Mouse (Mus musculus) embryonic facial prominence, embryonic 11.5 days (tissue): ENCODE data around the gene Kdelc2. TPM values are rescaled to one million over a fixed set of nuclear protein-coding genes. Genes with fewer than 3 reads are reported as not detected.

Experiments used
- ATAC-seq: fragments of 200-750 bp; cut with Nextera tagmentation; replicated peaks from 2 replicates; pipeline ENCODE4 v1.8.0; 2017; ENCODE audit warnings: low read depth; ENCODE audit not compliant: insufficient number of reproducible peaks, low FRiP score, low TSS enrichment
- DNase-seq: peaks from one replicate; pipeline ENCODE4 v3.0.0-alpha.2; 2015; ENCODE audit warnings: low spot score
- H3K27ac ChIP-seq: fragments of 300-500 bp; sonication (generic); replicated peaks from 2 replicates; pipeline ENCODE4 v1.5.1; 2014; ENCODE audit warnings: mild to moderate bottlenecking, low read depth, low read length, control low read depth
- H3K27me3 ChIP-seq: fragments of 300-500 bp; sonication (generic); 2 replicates; pipeline ENCODE4 v1.6.1; 2014; ENCODE audit warnings: mild to moderate bottlenecking, low read length, moderate library complexity, mixed read lengths; ENCODE audit not compliant: control insufficient read depth, insufficient read depth
- H3K36me3 ChIP-seq: fragments of 300-500 bp; sonication (generic); replicated peaks from 2 replicates; pipeline ENCODE4 v1.6.1; 2014; ENCODE audit warnings: low read depth, mild to moderate bottlenecking, low read length, moderate library complexity, mixed read lengths; ENCODE audit not compliant: control insufficient read depth, insufficient read depth
- H3K4me1 ChIP-seq: fragments of 300-500 bp; sonication (generic); 2 replicates; pipeline ENCODE4 v1.6.1; 2014; ENCODE audit warnings: low read length, mixed read lengths; ENCODE audit not compliant: control insufficient read depth, insufficient read depth
- H3K4me2 ChIP-seq: fragments of 300-500 bp; sonication (generic); 2 replicates; pipeline ENCODE4 v1.6.1; 2014; ENCODE audit warnings: low read depth, mild to moderate bottlenecking, control low read depth, low read length, moderate library complexity
- H3K4me3 ChIP-seq: fragments of 300-500 bp; sonication (generic); 2 replicates; pipeline ENCODE4 v1.5.1; 2014; ENCODE audit warnings: low read depth, low read length, control low read depth
- H3K9ac ChIP-seq: fragments of 300-500 bp; sonication (generic); replicated peaks from 2 replicates; pipeline ENCODE4 v1.6.1; 2014; ENCODE audit warnings: mild to moderate bottlenecking, control low read depth, low read length
- H3K9me3 ChIP-seq: fragments of 300-500 bp; sonication (generic); replicated peaks from 2 replicates; pipeline ENCODE4 v1.6.1; 2016; ENCODE audit warnings: mild to moderate bottlenecking, low read length, inconsistent platforms, mixed read lengths; ENCODE audit not compliant: control insufficient read depth
- WGBS: fragments of 180-500 bp; shearing (Covaris S2); extraction: QIAGEN DNeasy Blood & Tissue Kit; methylation state at CpG from one replicate; pipeline ENCODE4 v1.1.7; 2014; 5-methylcytosine and 5-hydroxymethylcytosine counted together
- polyA plus RNA-seq: library from polyadenylated mRNA; unstranded; fragments of >200 nt; fragmentation: Nextera tagmentation; extraction: Ambion mirVana; gene quantifications from 2 replicates; pipeline ENCODE4 v1.2.1, GENCODE M21; 2014

Kdelc2 gene
- polyA plus RNA-seq: 13.9 and 14.8 TPM in 2 replicates

DNA sequence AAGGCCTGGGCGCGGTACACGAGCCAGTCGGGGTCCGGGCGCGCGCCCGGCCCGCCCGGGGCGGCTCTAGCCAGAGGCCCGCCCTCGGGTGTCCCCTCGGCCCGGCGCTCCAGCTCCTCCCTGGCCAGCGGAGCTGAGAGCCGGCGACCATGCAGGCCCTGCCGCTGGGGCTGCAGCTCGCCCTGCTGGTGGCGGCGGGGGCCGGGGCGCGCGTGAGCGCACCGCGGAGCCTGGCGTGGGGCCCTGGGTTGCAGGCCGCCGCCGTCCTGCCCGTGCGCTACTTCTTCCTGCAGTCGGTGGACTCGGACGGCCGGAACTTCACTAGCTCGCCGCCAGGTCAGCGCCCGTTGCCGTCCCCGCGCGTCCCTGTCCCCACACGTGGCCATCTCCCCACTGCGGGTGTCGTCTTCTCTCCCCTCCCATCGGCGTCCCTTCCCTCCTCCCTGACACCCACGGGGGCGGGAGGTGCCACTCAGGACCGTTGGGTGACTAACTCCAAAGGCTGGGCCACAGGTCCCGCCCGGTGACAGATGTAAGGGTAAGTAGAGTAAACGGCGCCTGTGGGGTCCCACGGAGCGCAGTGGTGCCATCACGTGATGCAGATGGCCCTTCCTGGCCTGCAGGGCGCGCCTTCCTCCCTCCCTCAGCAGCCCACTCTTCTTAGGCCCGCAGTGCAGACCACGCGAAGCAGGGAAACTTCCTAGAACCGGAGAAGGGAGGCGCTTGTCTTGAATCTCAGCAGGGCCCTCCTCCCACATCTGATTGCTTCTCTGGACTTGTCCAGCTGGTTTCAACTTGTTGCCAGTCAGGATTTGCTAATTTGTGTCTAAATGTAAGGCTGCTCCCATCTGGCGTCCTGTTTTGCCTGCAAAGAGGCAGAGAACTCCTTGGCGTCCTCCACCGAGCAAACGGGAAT is at the start of gene Kdelc2:
Gene Kdelc2, plus strand, starts transcription at position 75 of the 916 bp plus-strand sequence.
- Histone ChIP-seq H3K27me3 (no peaks in the 10 kb centered on the region), H3K27ac (peak within 1 kb of the TSS; percentile 88), H3K9ac (peak within 1 kb of the TSS; percentile 95), H3K4me3 (peak within 1 kb of the TSS; percentile 72), H3K9me3 (no peaks in the 10 kb centered on the region), H3K36me3 (no peaks in the 10 kb centered on the region), H3K4me2 (peak within 1 kb of the TSS; percentile 93), H3K4me1 (no peaks in the 10 kb centered on the region)
- WGBS: under 1% methylated on average over 73 of the region's 75 CpGs
- ATAC-seq: peak; percentile 97
- peak; percentile 91 for DNase-seq

DNA sequence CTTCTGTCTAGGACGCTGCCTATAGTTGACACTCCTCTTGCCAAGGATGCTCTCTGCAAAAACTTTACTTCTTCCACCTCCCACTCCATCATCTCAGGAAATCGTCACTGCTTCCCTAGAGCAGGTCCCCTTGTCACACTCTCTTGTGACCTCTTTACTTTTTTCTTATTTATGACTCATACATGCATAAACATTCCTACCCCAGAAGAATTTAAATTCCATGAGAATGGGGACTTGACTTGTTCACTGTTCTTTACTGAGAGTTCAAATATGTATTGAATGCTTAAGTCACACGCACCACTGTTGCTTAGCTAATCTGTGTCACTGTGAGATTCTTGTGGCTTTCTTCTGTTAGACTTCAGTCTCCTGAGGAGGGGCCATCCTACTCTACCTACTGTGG is 48.7 kb upstream of the Kdelc2 start:
- no peak for DNase-seq
- H3K4me2 ChIP-seq: no peak overlapping the region
- no peaks in the 10 kb centered on the region for H3K4me1 ChIP-seq
- no peaks in the 10 kb centered on the region for H3K36me3 ChIP-seq
- no peaks in the 10 kb centered on the region for H3K9me3 ChIP-seq
- H3K4me3 ChIP-seq: no peak overlapping the region
- ATAC-seq: no peak
- H3K27me3 ChIP-seq: no peaks in the 10 kb centered on the region
- 83% methylated on average over 3 of the region's 3 CpGs for whole genome bisulfite sequencing
- no peak overlapping the region for H3K27ac ChIP-seq
- no peak overlapping the region for H3K9ac ChIP-seq

DNA sequence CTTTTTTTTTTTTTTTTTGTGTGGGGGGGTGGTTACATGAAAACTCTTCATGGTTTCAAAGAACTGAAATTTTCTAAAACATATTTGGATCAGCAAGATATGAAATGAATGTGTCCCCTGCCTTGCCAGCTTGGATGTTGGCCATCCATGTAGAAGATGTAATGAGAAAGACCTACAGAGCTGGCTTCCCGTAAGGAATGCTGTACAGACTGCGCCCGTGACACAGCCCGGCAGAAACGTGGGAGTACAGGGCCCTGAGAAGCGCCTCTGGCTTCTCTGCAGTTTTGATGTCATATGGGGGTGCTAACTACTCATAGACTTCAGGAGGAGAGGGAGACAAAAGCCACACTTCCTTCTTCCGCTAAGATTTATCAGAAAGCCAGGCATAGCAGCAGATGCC is 44.2 kb upstream of the Kdelc2 start:
- Histone ChIP-seq H3K4me3 (no peak overlapping the region), H3K27me3 (no peaks in the 10 kb centered on the region), H3K9ac (no peak overlapping the region), H3K9me3 (no peaks in the 10 kb centered on the region), H3K4me2 (no peak overlapping the region), H3K4me1 (no peaks in the 10 kb centered on the region), H3K36me3 (no peaks in the 10 kb centered on the region), H3K27ac (no peak overlapping the region)
- DNase-seq: no peak
- ATAC-seq: no peak
- 85% methylated on average over 7 of the region's 7 CpGs for whole genome bisulfite sequencing

DNA sequence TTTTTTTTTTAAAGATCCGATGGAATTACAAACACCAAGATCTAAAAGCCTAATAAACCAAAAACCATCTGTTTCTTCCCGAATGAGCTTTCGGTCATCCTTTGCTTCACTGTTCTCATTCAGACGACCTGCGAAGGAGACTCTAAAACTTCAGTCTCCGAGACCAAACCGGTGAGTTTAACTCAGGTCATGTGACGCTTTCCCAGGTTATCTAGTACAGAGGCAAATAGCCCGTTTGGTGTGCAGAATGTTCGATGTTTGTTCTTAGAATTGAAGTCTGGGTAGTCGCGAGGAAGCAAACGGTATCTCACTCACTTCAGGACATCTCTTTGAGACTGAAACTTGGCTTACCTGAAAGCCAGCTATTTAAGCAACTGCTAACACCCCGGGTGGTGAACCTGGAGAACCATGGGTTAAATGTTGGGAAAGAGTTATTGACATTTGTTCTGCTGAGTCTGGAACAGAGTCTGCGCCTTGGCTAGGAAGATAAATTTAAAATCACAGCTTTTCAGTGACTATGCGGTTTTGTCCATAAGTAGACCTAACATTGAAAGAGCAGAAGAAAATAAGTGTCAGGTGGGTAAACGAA is 43.4 kb upstream of the Kdelc2 start:
- Histone ChIP-seq H3K27ac (no peak overlapping the region), H3K27me3 (no peaks in the 10 kb centered on the region), H3K9me3 (no peaks in the 10 kb centered on the region), H3K4me3 (no peak overlapping the region), H3K9ac (no peak overlapping the region), H3K4me2 (peak overlapping the region; percentile 61), H3K4me1 (no peaks in the 10 kb centered on the region), H3K36me3 (no peaks in the 10 kb centered on the region)
- 47% methylated on average over 17 of the region's 17 CpGs for WGBS
- ATAC-seq: no peak
- peak; percentile 11 for DNase-seq

DNA sequence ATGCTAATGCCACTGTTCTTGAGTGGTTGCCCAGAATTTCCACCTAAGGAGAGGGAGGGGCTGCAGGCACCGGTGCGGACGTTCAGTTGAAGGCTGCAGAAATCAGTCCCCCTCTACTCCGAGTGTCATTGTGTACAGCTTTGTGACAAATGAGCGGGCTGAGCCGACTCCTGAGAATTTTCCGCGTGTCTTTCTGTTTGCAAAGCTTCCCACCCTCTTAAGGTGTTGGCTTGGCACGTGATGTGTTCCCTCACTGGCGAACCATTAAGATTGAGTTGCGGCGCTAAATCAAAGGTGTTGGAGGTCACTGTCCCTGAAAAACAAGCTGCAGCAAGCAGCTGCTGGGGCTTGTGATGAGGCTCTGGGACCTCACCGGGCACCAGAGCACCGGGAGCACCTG is 42.9 kb upstream of the Kdelc2 start:
- peak overlapping the region; percentile 61 for H3K4me2 ChIP-seq
- H3K36me3 ChIP-seq: no peaks in the 10 kb centered on the region
- no peaks in the 10 kb centered on the region for H3K27me3 ChIP-seq
- H3K27ac ChIP-seq: no peak overlapping the region
- no peaks in the 10 kb centered on the region for H3K9me3 ChIP-seq
- H3K4me3 ChIP-seq: peak overlapping the region; percentile 32
- DNase-seq (peak; percentile 32), ATAC-seq (no peak)
- no peaks in the 10 kb centered on the region for H3K4me1 ChIP-seq
- 14% methylated on average over 14 of the region's 14 CpGs for WGBS
- H3K9ac ChIP-seq: 0 out of 2 replicates have a peak overlapping the region, but pooled peaks have one; percentile 32

DNA sequence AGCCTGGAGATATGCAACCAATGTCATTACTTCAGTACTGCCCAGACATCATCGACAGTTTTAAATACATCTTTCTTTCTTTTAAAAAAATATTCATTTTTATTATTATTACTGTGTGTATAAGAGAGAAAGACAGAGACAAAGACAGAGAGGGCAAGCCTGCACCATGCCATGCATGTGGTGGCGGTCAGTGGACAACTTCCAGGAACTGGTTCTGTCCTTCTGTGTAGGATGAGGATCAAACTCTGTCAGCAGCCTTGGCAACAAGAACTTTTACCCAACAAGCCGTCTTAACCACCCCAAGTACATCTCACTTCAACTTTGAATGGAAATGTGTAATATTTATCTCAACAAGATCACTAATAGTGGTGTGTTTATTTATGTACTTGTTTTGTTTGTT is 41.8 kb upstream of the Kdelc2 start:
- Histone ChIP-seq H3K4me2 (no peak overlapping the region), H3K9ac (no peak overlapping the region), H3K9me3 (no peaks in the 10 kb centered on the region), H3K36me3 (no peaks in the 10 kb centered on the region), H3K27ac (no peak overlapping the region), H3K27me3 (no peaks in the 10 kb centered on the region), H3K4me1 (no peaks in the 10 kb centered on the region), H3K4me3 (no peak overlapping the region)
- DNase-seq (no peak), ATAC-seq (no peak)
- WGBS: 81% methylated on average over 3 of the region's 3 CpGs

DNA sequence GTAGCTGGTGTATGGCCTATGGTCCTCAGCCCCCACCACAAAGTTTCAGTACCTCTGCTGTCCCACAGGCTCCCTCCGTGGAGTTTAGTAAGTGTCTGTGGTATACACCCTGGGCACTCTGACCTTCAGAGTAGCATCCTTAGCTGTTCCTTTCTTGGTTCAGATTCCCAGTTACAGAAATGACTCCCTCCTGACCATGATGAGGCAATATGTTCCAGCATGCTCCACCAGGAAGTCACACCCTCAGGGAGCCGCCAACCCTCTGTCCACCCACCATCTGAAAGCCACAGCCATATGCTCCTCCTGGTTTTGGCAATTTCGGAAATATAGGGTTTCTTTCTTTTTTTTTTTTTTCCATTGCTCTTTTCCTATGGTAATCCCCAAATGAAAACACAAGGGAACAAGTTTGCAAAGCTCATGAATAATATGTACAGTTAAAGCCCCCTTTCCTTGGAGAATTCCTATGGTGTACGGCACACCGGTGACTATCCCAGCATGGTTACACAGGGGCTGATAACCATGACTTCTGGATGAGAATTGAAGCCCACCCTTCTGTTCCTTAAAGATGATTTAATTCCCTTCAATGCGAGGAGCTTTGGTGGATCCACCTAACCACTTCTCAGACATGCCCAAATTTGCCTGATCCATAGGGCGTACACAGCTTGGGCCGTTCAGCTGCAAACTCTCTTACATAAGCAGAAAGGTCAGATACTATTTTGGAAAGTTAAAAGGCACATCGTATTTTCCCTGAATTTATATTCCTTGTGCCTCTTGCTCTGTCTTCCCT is 39.0 kb upstream of the Kdelc2 start:
- Histone ChIP-seq H3K9ac (no peak overlapping the region), H3K4me1 (no peaks in the 10 kb centered on the region), H3K27ac (no peak overlapping the region), H3K36me3 (no peaks in the 10 kb centered on the region), H3K9me3 (no peaks in the 10 kb centered on the region), H3K4me2 (no peak overlapping the region), H3K4me3 (no peak overlapping the region), H3K27me3 (no peaks in the 10 kb centered on the region)
- DNase-seq (no peak), ATAC-seq (no peak)
- 85% methylated on average over 9 of the region's 9 CpGs for WGBS
